Mouse (Mus musculus) cerebellum, postnatal 14 days (tissue): Measurements from ENCODE around the gene Jmjd8.
"Not testable (repeated sequence)": the region's sequence is repeated elsewhere in the genome, so short reads cannot be mapped to it uniquely, and the experiment has no call there.

Source experiments
- DNase-seq, 2 experiments: peaks; one replicate each; pipeline ENCODE4 v3.0.0; 2021; ENCODE audit warnings: mixed read lengths in 2 of 2

Jmjd8 gene

DNA sequence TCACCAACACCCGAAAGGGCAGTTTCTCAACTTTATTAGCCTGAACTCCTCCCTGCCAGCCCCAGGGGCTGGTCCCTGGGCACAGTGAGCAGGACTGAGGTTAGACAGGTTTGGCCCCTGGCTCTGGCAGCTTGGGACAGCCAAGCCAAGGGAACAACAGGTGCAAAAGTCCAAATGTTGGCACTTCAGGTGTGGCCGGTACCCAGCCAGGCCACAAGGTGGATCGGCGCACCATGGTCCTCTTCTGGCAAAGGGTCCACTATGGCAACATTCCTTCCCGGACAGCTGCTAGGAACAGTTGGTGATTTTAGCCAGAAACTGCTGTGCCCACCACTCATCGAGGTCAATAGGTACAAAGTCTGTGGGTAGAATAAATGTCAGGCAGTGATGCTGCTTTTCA is 35.0 kb downstream of the Jmjd8 start:
- DNase-seq: no peak

DNA sequence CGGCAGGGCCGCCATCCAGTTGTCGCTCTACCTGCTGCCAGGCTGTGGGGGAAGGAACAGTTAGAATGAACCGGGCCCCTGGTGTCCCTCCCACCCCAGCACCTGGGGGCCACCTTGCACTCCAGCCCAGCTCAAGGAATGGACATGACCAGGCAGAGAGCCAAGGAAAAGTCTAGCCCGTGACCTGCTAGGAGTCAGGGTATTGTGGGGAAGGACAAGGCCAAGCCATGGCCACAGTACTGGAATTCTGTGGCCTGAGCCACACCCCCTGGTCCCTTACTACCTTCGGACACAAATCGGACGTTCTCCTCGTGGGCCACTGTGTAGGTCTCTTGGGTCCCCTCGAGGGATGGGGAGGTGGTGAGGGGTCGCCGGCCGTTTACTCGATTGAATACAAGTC is 35.6 kb downstream of the Jmjd8 start:
- DNase-seq: no peak

DNA sequence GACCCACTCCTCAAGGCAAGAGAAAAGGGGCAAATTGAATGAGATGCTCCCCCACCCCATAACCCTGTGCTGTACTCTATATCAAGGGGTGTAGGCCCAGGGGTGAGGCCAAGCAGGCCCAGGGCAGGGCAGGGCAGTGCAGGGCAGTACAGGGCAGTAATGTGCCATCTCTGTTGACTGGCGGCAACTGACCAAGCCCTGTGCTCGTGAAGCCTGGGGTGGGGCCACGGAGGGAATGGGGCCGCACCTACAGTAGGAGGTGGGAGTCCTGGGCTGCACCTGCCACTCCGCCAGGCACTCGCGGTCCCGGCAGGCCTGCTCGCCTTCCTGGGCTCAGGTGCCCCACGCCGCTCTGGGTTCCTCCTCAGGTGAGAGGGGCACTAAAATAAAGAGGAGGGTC is 36.6 kb downstream of the Jmjd8 start:
- no peak for DNase-seq

DNA sequence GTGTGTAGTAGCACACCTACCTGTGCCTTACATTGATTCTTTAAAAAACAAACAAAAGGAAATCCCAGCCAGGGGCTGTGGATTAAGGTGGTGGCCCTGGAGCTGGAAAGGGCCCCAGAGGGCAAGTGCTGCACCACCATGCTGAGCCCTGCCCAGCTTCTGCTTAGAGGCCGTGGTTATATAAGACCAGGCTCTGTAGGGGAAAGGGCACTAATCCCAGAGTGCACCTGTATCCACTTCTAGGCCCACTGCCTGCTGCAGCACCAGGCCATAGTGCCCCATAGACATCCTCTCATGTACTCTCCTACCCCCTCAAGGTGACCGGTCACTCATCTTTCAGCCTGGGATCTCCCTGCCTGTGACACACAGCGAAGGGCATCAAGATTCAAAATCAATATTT is 37.5 kb downstream of the Jmjd8 start:
- no peak for DNase-seq

DNA sequence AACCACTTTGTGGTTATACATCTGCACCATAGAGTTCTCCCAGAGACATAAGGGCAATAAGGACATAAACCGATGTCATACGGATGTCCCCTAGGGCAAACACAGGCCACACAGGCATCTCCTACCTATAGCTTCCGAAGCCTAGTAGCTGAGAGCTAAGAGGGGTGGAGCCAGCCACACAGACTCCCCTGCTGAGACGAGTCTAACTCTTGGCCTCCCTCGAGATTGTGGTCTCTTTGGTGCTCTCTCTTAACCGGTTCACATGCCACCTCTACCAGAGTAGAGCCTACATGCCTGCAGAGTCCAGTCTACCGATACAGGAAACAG is 38.8 kb downstream of the Jmjd8 start:
- DNase-seq: no peak

DNA sequence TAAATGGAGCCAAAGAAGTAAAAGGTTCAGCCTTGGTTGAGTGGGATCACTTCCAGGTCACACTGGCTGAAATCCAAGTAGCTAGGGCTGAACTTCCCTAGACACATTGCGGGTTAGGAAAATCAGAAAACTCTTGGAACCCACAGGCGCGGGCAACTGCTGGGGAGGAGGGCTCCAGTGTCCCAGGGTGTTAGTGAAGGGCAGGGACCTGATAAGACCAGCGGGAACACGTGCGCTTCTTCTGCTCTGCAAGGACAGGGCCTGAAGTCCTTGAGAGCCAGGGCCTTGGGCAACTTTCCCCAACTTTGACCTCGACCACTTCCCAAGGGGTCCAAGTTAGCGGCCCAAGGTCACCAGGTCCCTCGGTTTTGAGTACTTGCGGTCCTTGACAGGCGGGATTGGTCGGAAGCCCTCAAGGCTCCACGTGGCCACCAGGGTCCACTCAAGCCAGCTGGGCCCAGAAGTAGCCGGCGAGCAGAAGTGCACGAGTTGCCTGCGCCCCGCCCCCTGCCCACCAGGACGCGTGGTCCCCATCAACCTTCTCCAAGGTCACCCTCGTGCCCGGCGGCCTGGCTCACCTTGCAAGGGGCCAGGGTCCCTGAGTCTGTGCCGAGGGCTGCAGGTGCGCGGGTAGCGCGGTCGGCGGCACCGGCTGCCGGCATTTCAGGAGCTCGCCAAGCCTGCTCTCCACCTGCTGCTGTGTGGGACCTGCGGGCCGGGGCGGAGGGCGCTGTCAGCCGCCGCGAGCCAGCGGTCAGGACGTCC is 39.4 kb downstream of the Jmjd8 start:
- peak; percentile 54 to 65 for DNase-seq

DNA sequence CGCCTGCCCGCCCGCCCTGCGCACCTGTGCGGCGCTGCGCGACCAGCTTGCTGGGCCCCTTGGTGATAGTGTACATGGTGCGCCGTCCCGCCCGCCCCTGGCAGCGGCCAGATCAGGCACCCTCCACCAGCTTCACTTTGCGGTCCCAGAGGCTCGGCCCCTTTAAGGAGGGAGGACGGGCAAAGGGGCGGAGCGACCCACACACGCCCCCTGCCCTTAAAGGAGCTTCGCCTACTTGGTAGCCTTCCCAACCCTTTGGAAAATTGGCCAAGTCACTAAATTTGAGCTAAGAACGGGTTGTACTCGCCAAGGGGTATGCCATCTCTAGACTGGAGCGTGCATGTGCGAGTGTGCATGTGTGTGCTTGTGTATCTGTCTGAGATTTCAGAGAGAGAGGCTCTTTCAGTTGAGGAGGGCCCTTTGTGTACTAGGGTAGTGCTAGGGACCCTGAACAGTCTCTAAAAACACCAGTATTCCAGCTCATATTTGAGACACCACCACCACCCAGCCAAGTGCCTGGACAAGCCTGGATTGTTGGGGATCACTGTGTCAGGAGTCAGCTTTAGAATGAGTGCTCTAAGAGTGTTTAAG is 40.0 kb downstream of the Jmjd8 start, which contains the start of gene Mcrip2:
Gene Mcrip2, minus strand, starts transcription at position 164 of the 591 bp plus-strand sequence.
- DNase-seq: peak; percentile 81 to 83

DNA sequence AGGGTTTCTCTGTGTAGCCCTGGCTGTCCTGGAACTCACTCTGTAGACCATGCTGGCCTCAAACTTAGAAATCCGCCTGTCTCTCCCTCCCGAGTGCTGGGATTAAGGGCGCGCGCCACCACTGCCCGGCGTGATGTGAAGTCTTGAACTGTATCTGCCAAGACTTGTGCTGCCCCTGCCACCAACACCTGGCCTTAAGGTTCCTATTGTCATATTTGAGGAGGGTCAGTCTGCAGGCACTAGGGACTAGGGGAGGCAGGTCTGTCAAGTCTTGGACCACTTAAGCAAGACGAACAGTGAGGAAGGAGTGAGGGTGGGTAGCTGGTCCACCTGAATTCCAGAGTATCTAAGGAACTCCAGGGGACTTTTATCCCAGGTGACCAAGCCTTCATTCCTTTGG is 40.8 kb downstream of the Jmjd8 start:
- DNase-seq: no peak

DNA sequence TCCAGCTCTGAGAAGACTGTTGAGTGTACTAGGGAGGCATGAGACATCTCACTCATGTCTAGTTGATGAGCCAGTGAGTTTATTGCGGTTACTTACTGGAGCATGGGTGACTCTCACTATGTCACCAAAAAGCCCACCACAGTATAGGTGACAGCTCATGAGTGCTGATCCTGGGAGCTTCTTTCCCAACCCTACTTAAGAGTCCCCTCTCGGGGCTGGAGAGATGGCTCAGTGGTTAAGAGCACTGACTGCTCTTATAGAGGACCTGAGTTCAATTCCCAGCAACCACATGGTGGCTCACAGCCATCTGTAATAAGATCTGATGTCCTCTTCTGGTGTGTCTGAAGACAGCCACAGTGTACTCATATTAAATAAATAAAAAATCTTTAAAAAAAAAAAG is 41.3 kb downstream of the Jmjd8 start:
- no peak for DNase-seq

DNA sequence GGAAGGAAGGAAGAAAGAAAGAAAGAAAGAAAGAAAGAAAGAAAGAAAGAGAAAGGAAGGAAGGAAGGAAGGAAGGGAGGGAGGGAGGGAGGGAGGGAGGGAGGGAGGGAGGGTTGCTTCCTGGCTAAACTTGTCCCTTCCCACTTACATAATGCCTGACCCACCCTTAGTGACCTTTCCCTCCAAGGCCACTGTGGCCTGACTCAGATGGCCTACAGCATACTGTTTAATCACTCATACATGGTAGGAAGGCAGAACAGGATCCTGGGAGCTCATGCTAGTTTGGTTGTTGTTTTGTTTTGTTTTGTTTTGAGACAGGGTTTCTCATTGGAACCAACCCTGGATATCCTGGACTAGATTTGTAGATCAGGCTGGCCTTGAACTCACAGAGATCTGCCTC is 42.9 kb downstream of the Jmjd8 start:
- DNase-seq: not testable (repeated sequence)

DNA sequence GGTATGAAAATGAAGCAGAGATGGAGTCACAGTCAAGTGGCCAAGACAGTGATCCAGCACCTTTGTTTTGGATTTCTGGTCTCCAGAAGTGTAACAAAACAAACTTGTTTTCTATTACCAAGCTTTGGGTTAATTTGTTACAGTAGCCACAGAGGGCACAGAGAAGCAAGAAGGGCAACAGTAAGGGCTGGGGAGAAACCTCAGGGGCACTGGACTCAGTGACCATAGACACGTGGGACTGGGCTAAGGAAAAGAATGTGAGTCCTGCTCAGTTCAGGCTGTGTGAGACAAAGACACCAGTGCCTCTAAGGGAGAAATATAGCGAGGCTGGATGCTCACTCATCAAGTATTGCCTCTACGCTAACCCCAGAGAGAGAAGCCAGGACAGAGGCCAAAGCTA is 44.0 kb downstream of the Jmjd8 start:
- no peak for DNase-seq

DNA sequence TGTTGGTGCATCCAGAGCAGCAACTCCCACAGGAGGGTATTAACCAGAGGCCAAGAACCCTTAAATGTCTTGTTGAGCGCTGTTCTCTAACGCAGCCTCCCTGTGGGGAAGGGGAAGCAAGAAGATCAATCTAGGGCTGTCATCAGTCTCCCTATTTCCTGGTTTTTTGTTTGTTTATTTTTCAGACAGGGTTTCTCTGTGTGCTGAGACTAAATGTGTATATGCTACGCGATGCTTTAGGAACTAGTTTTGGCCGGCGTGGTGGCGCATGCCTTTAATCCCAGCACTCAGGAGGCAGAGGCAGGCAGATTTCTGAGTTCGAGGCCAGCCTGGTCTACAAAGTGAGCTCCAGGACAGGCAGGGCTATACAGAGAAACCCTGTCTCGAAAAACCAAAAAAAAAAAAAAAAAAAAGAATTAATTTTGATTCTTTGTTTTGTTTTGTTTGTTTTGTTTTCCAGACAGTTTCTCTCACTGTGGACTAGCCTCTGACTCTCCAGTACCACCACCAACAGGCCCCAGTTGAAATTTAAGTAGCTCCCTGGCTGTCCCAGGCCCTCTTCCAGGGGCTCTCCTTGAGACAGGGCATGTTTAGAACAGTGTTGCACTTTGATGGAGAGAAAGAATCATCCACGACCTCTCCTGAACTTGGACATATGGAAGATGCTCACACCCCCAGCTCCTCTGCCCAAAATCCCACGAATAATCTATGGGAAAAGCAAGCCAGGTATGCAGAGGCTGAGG is 44.9 kb downstream of the Jmjd8 start:
- DNase-seq: no peak

DNA sequence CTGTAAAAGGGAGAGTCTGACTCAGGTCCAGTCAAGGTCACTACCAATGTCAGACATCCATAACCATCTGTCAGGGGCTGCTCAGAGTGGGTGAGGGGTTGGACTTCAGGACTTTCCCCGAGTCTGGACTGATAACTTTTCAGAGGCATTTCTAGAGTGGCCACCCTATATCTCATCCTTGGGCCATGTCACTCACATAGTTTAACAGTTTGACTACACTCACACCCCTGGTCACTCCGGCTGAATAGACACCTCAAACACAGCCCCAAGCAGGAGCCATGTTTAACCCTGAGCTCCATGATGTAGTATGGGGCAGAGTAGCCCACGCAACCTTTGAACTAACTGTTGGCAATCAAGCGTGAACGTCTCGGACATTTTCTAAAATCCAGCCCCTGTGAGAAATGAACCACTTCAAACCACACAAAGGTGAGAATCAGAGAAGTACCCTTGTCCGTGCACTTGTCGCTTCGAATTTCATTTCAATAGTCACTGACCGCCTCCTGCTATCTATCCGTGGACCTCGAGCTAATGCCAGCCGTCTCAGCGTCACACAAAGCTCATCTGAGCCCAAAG is 45.6 kb downstream of the Jmjd8 start:
- no peak for DNase-seq

DNA sequence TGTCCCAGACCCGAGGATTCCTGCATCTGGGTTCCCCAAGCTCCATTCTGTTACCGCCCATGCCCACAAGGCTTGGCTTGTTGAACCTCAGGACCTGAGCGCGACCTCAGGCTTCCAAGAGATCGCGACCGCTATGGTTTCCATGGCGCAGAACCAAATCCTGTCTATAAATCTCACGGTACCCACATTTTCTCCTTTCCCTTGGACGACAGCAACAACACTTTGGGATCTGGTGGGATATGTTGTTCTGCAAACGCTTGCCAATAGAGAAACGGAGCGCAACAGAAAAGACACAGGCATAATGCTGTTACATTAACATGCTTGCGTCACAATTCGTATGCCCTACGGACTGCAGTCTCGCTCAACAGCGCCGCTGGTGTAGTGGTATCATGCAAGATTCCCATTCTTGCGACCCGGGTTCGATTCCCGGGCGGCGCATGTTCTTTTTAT is 46.1 kb downstream of the Jmjd8 start, which contains the start of gene Mettl26:
Gene Mettl26, plus strand, starts transcription at position 354 of the 450 bp plus-strand sequence.
- peak; percentile 97 to 98 for DNase-seq

DNA sequence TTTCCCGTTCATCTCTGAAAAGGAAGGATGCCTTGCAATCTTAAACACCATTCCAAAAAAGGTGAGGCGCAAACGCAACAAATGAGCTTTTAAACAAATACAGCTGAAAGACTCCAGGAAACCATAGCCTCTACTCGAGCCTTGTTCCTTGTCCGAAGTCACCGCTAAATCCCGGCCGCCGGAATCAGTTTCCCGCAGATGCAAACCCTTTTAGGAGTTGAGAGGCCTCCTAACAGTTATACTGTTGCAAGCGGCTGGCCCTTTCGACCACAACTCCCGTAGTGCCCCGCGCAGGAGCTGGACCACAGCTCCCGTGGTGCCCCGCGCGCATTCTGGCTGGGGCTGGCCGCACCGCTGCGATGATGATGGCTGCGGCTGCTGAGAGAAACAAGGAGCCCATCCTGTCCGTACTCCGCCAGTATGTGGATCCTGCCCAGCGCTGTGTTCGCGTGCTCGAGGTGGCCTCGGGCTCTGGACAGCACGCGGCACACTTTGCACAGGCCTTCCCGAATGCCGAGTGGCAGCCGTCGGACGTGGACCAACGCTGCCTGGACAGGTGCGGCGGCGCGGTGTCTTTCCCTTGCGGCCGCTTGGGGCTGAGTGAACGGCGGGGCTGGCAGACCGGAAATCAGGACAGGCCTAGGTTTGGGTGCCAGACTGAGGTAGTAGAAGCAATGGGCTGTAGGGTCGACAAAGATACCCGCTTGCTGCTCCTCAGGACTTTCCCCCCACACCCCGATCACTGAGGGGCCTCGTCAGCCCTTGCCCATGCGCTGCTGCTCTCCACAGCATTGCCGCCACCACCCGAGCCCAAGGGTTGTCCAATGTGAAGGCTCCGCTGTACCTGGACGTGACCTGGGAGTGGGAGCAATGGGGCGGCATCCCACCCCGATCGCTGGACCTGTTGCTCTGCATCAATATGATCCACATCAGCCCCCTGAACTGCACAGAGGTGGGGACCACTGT is 46.8 kb downstream of the Jmjd8 start:
- peak; percentile 94 to 95 for DNase-seq

DNA sequence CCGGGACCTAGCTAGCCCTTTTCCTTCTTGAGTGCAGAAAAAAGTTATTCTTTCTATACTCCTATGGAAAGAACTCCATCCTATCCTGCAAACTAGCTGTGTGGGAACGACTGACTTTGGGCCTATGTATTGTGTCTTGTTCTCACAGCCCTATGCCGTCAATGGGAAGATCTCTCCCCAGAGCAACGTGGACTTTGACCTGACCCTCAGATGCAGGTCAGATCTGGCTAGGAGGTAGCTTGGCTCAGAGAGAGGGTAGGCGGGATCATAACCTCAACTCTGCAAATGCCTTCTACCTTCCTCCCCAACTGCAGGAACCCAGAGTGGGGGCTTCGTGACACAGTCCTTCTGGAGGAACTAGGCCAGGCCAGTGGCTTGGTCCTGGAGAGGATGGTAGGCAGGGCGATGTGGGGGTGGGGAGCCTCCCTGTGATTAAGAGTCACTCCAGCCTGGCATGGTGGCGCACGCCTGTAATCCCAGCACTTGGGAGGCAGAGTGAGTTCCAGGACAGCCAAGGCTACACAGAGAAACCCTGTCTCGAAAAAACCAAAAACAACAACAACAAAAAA is 47.8 kb downstream of the Jmjd8 start:
- no peak for DNase-seq

DNA sequence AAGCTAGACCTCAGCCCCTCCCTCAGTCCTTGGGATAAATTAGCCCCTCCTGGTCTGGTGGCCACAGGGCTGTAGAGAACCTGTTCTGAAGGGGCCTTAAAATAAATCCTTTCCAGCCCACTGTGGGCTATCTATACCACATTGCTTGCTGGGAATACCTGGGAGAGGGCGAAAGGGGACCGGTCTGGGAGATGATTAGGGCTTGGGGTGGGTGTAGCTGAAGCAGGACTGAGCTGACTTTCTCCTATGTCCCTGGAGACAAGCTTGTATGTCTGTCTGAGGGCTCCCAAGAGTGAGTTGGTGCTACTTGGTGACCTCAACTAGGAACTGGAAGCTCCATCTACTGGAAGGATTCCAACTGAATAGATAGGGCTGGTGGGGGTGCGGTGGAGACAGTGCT is 48.4 kb downstream of the Jmjd8 start:
- DNase-seq: no peak

DNA sequence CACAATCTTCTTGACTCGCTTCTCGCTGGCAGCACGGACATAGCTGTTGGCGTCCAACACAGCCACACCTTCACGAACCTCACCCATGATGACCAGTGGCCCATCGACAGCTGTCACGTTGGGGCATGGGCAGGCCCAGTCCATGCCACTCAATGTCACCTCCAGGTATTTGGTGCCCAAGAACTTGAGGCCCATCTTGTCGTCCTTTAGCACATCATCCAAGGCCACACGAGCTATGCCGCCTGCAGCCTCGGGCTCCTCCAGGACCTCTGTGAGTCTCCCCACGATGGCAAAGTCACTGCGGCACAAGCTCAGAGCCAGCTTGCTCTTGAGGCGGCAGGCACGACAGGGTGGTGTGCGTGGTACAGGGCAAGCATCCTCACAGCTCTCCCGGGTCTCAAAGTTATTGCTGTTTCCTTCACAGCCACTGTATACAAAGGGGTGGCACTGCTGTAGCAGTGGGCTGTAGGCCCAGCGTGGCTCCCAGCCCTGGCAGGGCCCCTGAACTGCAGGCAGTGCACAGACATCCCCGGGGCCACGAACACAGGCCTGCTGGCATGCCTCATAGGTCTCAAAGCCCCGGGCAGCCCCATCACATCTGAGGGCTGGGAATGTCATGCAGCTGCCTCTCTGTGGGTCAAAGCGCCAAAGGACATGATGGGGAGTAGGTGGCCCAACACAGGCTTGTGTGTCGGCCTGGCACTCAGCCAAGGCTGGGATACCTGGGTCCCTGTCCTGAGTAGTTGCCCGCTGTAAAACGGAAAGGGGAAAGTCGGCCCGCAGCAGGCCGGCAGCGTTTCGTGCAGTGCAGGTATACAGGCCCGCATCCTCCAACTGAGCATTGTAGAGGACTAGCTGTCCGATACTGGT is 49.3 kb downstream of the Jmjd8 start:
- DNase-seq: no peak

DNA sequence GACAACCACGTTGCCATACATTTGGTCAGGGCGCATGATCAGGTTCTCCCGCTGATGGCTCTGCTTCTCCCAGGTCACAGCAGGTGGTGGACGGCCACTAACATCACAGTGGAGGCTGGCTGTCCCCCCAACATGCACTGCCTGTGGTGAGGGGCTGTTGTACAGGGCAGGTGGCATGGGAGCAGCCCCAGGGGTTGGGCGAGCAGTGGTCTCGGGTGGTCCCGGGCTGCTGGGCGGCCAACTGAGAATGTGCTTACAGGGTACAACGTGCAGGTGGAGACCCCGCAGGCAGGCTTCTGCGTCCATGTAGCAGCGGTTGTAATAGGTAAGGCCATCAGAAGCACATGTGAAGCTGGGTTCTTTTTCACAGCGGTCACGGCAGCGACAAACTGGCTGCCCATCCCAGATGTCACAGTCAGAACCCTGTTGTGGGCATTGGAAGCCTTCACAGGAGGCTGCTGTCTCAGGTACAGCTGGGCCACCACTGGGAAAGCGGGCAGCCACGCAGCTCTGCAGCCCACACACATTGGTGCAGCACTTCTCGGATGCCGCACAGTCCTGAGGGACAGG is 50.0 kb downstream of the Jmjd8 start:
- DNase-seq: no peak

DNA sequence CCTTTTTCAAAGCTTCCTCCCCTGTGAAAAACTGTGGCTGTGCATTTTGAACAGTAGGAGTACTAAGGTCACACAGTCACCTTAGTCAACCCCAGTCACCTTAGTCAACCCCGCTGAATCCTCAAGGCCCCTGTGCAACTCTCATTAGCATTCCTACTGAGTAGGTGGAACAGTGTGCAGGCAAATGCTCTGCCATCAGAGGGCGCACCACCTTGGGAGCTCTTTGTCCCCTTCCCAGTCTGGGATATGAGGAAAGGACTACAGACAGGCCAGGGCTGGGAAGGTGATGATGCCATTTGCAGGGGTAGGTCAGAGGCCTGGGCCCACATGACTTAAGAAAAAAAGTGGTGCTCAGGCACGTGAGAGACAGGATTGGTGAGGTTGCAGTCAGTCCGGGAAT is 50.6 kb downstream of the Jmjd8 start:
- DNase-seq: peak in 1 of 2 experiments; percentile 68

DNA sequence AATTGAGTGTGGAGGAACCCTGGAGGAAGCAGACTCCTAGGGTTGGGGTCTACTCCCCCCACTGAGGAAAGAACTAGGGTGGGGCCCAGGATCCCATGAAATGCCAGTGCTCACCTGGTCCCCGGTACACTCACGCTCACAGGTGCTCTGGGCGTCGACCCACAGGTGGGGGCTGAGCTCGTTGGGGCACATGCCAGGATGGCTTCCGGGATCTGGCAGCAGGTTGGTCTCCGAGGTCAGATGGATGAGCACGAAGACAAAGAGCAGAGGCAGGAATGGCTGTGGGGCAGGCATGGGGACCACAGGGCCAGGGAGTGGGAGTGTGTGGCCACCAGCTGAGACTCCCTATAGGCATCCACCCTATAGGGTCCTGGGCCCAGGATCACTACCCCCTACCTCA is 51.1 kb downstream of the Jmjd8 start:
- peak in 1 of 2 experiments; percentile 49 for DNase-seq
